Mouse (Mus musculus): ENCODE measurements at regions not wholly inside any gene's neighbourhood (a gene's known extent, or its start where the extent isn't known, plus 50 kb on each side); places are given as distances from the start of the nearest gene placed in this dataset.

DNA sequence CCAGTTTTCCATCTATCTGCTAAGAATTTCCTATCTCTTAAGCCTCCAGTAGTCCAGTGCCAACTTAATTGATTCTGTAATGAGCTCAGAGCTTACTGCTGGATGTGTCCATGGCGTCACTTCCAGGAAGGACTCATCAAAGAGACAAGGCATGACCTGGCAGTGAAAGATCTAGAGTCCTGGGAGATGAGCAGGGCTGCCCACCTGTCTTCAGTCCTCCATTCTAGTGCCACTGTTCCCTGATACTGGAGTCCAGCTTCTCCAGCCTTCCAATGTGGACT is 69.4 kb upstream of the Tgfbr2 start:
- no peak for TF ChIP-seq CTCF (IDR thresholded peaks at IDR 0.05; ENCODE audit: borderline replicate concordance, insufficient read depth, low read length)
- TF ChIP-seq POLR2A (IDR thresholded peaks at IDR 0.05; ENCODE audit: low read depth, low read length) = no peak

Data from embryonic fibroblast, embryonic 13.5 days (primary cell).